Mouse (Mus musculus) neural tube, embryonic 14.5 days (tissue): ENCODE measurements around the gene Ntsr2. TPM values are rescaled to one million over a fixed set of nuclear protein-coding genes. Genes with fewer than 3 reads are reported as not detected.
A peak's percentile ranks its signal among the peaks of the same experiment; 100 is the strongest.

Experiments
- ATAC-seq: fragments of 200-750 bp; cut with Nextera tagmentation; 2 replicates; pipeline ENCODE4 v1.8.0; 2017; ENCODE audit warnings: low read depth, mild to moderate bottlenecking, moderate TSS enrichment, moderate library complexity
- H3K27ac ChIP-seq: fragments of 300-500 bp; sonication (generic); 2 replicates; pipeline ENCODE4 v1.5.1; 2014; ENCODE audit warnings: low read depth, mild to moderate bottlenecking, control low read depth, low read length, moderate library complexity, mixed read lengths
- H3K27me3 ChIP-seq: fragments of 300-500 bp; sonication (generic); 2 replicates; pipeline ENCODE4 v1.6.1; 2014; ENCODE audit warnings: low read length; ENCODE audit not compliant: control insufficient read depth, insufficient read depth
- H3K36me3 ChIP-seq: fragments of 300-500 bp; sonication (generic); 2 replicates; pipeline ENCODE4 v1.6.1; 2014; ENCODE audit warnings: low read length, mixed read lengths; ENCODE audit not compliant: control insufficient read depth, insufficient read depth
- H3K4me1 ChIP-seq: fragments of 300-500 bp; sonication (generic); 2 replicates; pipeline ENCODE4 v1.6.1; 2014; ENCODE audit warnings: low read length; ENCODE audit not compliant: control insufficient read depth, insufficient read depth
- H3K4me2 ChIP-seq: fragments of 300-500 bp; sonication (generic); 2 replicates; pipeline ENCODE4 v1.6.1; 2014; ENCODE audit warnings: mild to moderate bottlenecking, low read depth, low read length, control low read depth
- H3K4me3 ChIP-seq: fragments of 300-500 bp; sonication (generic); 2 replicates; pipeline ENCODE4 v1.5.1; 2014; ENCODE audit warnings: low read depth, low read length, control low read depth, mixed read lengths
- H3K9ac ChIP-seq: fragments of 300-500 bp; sonication (generic); replicated peaks from 2 replicates; pipeline ENCODE4 v1.6.1; 2014; ENCODE audit warnings: low read depth, mild to moderate bottlenecking, control low read depth, low read length, mixed read lengths
- H3K9me3 ChIP-seq: fragments of 300-500 bp; sonication (generic); 2 replicates; pipeline ENCODE4 v1.6.1; 2016; ENCODE audit warnings: low read length; ENCODE audit not compliant: control insufficient read depth
- WGBS: fragments of 180-500 bp; shearing (Covaris S2); extraction: QIAGEN DNeasy Blood & Tissue Kit; methylation state at CpG from one replicate; pipeline ENCODE4 v1.1.7; 2014; 5-methylcytosine and 5-hydroxymethylcytosine counted together
- polyA plus RNA-seq: library from polyadenylated mRNA; unstranded; fragments of >200 nt; fragmentation: Nextera tagmentation; extraction: Ambion mirVana; gene quantifications from 2 replicates; pipeline ENCODE4 v1.2.1, GENCODE M21; 2014

Ntsr2 gene
- 2.3 TPM in 2 replicates for polyA plus RNA-seq

GRCm38 (mm10) chr12:16653332-16654093 is at the start of gene Ntsr2:
Gene Ntsr2 (plus strand): TSS chr12:16653382.
- H3K36me3 ChIP-seq = no peaks in the 10 kb centered on the region
- 0 out of 2 replicates have a peak within 1 kb of the TSS, but pooled peaks have one; percentile 13 for H3K9ac ChIP-seq

GRCm38 (mm10) chr12:16605624-16606023 is 47.6 kb upstream of the Ntsr2 start:
- no peak overlapping the region for H3K4me3 ChIP-seq
- no peaks in the 10 kb centered on the region for H3K36me3 ChIP-seq
- no peak overlapping the region for H3K9ac ChIP-seq
- no peak overlapping the region for H3K4me2 ChIP-seq
- H3K27ac ChIP-seq = no peak overlapping the region
- 70% methylated on average over 5 of the region's 5 CpGs for WGBS
- H3K9me3 ChIP-seq = no peaks in the 10 kb centered on the region
- H3K27me3 ChIP-seq = no peaks in the 10 kb centered on the region
- no peaks in the 10 kb centered on the region for H3K4me1 ChIP-seq
- ATAC-seq = no peak

More at GRCm38 (mm10) chr12:16653332-16654093, at the start of gene Ntsr2:
- Histone ChIP-seq H3K4me1 (peaks cover 3% of the 10 kb centered on the region; the same call in 1 of the 2 replicates), H3K27ac (no peak within 1 kb of the TSS), H3K4me3 (peak within 1 kb of the TSS; percentile 31), H3K9me3 (no peaks in the 10 kb centered on the region), H3K4me2 (peak within 1 kb of the TSS; percentile 75), H3K27me3 (peaks cover 9% of the 10 kb centered on the region)
- WGBS = 4% methylated on average over 53 of the region's 58 CpGs
- peak; percentile 92 for ATAC-seq

- Histone ChIP-seq H3K36me3 (no peaks in the 10 kb centered on the region), H3K27ac (no peak within 1 kb of the TSS), H3K4me3 (no peak within 1 kb of the TSS), H3K9me3 (no peaks in the 10 kb centered on the region), H3K9ac (no peak within 1 kb of the TSS), H3K27me3 (no peaks in the 10 kb centered on the region), H3K4me2 (no peak within 1 kb of the TSS), H3K4me1 (no peaks in the 10 kb centered on the region)
- WGBS = 85% methylated on average over 2 of the region's 2 CpGs
- no peak for ATAC-seq
Measured at GRCm38 (mm10) chr12:16610936-16611335, 42.2 kb upstream of the Ntsr2 start, which contains the start of gene Lpin1. Gene Lpin1 (minus strand): TSS chr12:16610966.

- ATAC-seq = no peak
- Histone ChIP-seq H3K27me3 (no peaks in the 10 kb centered on the region), H3K27ac (no peak overlapping the region), H3K4me1 (no peaks in the 10 kb centered on the region), H3K36me3 (no peaks in the 10 kb centered on the region), H3K4me2 (no peak overlapping the region), H3K4me3 (no peak overlapping the region), H3K9me3 (no peaks in the 10 kb centered on the region), H3K9ac (no peak overlapping the region)
- WGBS = 71% methylated on average over 3 of the region's 3 CpGs
Measured at GRCm38 (mm10) chr12:16614556-16614955, 38.6 kb upstream of the Ntsr2 start.

GRCm38 (mm10) chr12:16615738-16616137 is 37.4 kb upstream of the Ntsr2 start:
- Histone ChIP-seq H3K27me3 (no peaks in the 10 kb centered on the region), H3K4me3 (no peak overlapping the region), H3K27ac (no peak overlapping the region), H3K4me2 (no peak overlapping the region), H3K4me1 (no peaks in the 10 kb centered on the region), H3K9ac (no peak overlapping the region), H3K9me3 (no peaks in the 10 kb centered on the region), H3K36me3 (no peaks in the 10 kb centered on the region)
- no peak for ATAC-seq
- 89% methylated on average over 2 of the region's 2 CpGs for WGBS

GRCm38 (mm10) chr12:16618512-16619274 is 34.5 kb upstream of the Ntsr2 start:
- H3K4me2 ChIP-seq = no peak overlapping the region
- H3K36me3 ChIP-seq = no peaks in the 10 kb centered on the region
- peak; percentile 90 for ATAC-seq
- H3K9ac ChIP-seq = no peak overlapping the region
- WGBS = 14% methylated on average over 12 of the region's 12 CpGs
- H3K4me3 ChIP-seq = no peak overlapping the region
- H3K4me1 ChIP-seq = no peaks in the 10 kb centered on the region
- no peaks in the 10 kb centered on the region for H3K27me3 ChIP-seq
- no peak overlapping the region for H3K27ac ChIP-seq
- no peaks in the 10 kb centered on the region for H3K9me3 ChIP-seq

- WGBS = 74% methylated on average over 6 of the region's 6 CpGs
- no peak overlapping the region for H3K27ac ChIP-seq
- H3K9ac ChIP-seq = no peak overlapping the region
- H3K4me2 ChIP-seq = no peak overlapping the region
- no peak for ATAC-seq
- H3K4me1 ChIP-seq = no peaks in the 10 kb centered on the region
- no peak overlapping the region for H3K4me3 ChIP-seq
- no peaks in the 10 kb centered on the region for H3K36me3 ChIP-seq
- H3K27me3 ChIP-seq = no peaks in the 10 kb centered on the region
- no peaks in the 10 kb centered on the region for H3K9me3 ChIP-seq
Measured at GRCm38 (mm10) chr12:16619453-16619852, 33.7 kb upstream of the Ntsr2 start.

GRCm38 (mm10) chr12:16620230-16620629 is 33.0 kb upstream of the Ntsr2 start:
- H3K9ac ChIP-seq = no peak overlapping the region
- WGBS = 87% methylated on average over 3 of the region's 3 CpGs
- no peak for ATAC-seq

More at GRCm38 (mm10) chr12:16620230-16620629, 33.0 kb upstream of the Ntsr2 start:
- no peaks in the 10 kb centered on the region for H3K9me3 ChIP-seq
- H3K36me3 ChIP-seq = no peaks in the 10 kb centered on the region
- no peak overlapping the region for H3K27ac ChIP-seq
- H3K27me3 ChIP-seq = no peaks in the 10 kb centered on the region
- no peaks in the 10 kb centered on the region for H3K4me1 ChIP-seq
- H3K4me2 ChIP-seq = no peak overlapping the region
- no peak overlapping the region for H3K4me3 ChIP-seq
